Mouse (Mus musculus): ENCODE data around the gene Rap1gap.
A peak's percentile ranks its signal among the peaks of the same experiment; 100 is the strongest.

- no peak for TF ChIP-seq MAX (IDR thresholded peaks at IDR 0.05; ENCODE audit: low read depth)
- TF ChIP-seq E2F4 (IDR thresholded peaks at IDR 0.05; ENCODE audit: insufficient read depth), result no peak
- peak; percentile 24 for TF ChIP-seq POLR2A (IDR thresholded peaks at IDR 0.05; ENCODE audit: insufficient read length, low read depth)
- no peak for TF ChIP-seq TCF12 (IDR thresholded peaks at IDR 0.05; ENCODE audit: insufficient read depth, poor library complexity, severe bottlenecking)
- TF ChIP-seq POLR2AphosphoS2 (IDR thresholded peaks at IDR 0.05; ENCODE audit: insufficient read length, low read depth), result no peak
- no peak for TF ChIP-seq CEBPB (IDR thresholded peaks at IDR 0.05; ENCODE audit: insufficient read depth, poor library complexity, severe bottlenecking)
- no peak for TF ChIP-seq TCF3 (IDR thresholded peaks at IDR 0.05; ENCODE audit: insufficient read length, low read depth)
- TF ChIP-seq MYOG (IDR thresholded peaks at IDR 0.05; ENCODE audit: control insufficient read depth in 1 of 3, insufficient read depth in 1 of 3, insufficient read length in 2 of 3, low read depth in 2 of 3), result peak in 1 of 3 experiments; percentile 63
- TF ChIP-seq MYOD1 (IDR thresholded peaks at IDR 0.05; ENCODE audit: control insufficient read depth in 1 of 3, insufficient read length in 2 of 3, low read depth in 2 of 3), result peak in 2 of 3 experiments; percentile 6 to 56
- TF ChIP-seq USF1 (IDR thresholded peaks at IDR 0.05; ENCODE audit: low read depth), result no peak
- no peak for TF ChIP-seq REST (IDR thresholded peaks at IDR 0.05; ENCODE audit: insufficient read depth, insufficient read length)
Measured at GRCm38 (mm10) chr4:137707216-137707990, 42.9 kb downstream of the Rap1gap start.
